Mouse (Mus musculus): ENCODE data around the gene Hsd11b2. TPM values are rescaled to one million over a fixed set of nuclear protein-coding genes. Genes with fewer than 3 reads are reported as not detected.
A peak's percentile ranks its signal among the peaks of the same experiment; 100 is the strongest.

The Hsd11b2 gene
- polyA plus RNA-seq (2015; fragmentation: Nextera tagmentation; extraction: Ambion mirVana): 0.34 and 0.66 TPM in 2 replicates

DNA sequence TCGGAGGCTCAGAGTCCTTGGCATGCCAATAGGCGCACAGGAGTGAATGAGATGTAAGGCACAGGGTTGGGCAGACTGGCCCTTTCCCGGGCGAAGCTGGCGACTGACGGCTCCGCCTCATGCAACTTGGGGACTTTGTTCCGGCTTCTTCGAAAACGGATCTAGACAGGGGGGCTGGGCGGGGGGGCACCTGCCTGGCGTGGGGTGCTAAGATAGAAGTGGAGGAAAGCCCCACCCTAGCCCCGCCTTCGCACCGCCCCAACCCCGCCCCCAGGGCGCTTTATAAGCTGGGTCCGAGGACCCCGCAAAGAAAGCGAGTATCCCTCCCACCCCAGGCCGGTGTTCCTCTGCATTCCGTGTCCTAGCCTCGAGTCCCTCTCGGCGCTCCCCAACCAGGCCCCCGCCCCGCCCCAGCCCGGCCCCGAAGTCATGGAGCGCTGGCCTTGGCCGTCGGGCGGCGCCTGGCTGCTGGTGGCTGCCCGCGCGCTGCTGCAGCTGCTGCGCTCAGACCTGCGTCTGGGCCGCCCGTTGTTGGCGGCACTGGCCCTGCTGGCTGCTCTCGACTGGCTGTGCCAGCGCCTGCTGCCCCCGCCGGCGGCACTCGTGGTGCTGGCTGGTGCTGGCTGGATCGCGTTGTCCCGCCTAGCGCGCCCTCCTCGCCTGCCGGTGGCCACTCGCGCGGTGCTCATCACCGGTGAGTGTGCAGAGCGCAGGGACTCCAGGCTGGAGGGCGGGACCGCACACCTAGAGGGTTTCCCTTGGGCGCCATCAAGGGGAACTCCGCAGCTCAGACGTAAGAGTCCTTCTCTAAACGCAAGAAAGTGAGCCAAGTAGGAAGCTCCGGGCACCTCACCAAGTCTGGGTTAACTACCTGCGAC, at the start of gene Hsd11b2:
TSS of gene Hsd11b2 (plus strand) at position 320 of the 878 bp plus-strand sequence.
- Histone ChIP-seq H3K4me1 (ENCODE audit: control insufficient read depth, low read depth, low read length) (peaks cover 33% of the 10 kb centered on the region), H3K36me3 (ENCODE audit: control insufficient read depth, insufficient read depth) (no peaks in the 10 kb centered on the region), H3K4me3 (ENCODE audit: low read depth, low read length) (peak within 1 kb of the TSS; percentile 50), H3K27ac (ENCODE audit: low read length) (no peak within 1 kb of the TSS), H3K9ac (ENCODE audit: low read depth, low read length) (peak within 1 kb of the TSS; percentile 8; the same call in 1 of the 2 replicates), H3K27me3 (ENCODE audit: control insufficient read depth, insufficient read depth, low read depth, low read length) (peaks cover 48% of the 10 kb centered on the region), H3K4me2 (ENCODE audit: low read depth, low read length) (peak within 1 kb of the TSS; percentile 85), H3K9me3 (replicated peaks; ENCODE audit: control insufficient read depth, low read length) (no peaks in the 10 kb centered on the region)
- under 1% methylated on average over 68 of the region's 68 CpGs for WGBS (ENCODE audit: insufficient replicate concordance)
- peak; percentile 63 for ATAC-seq (ENCODE audit: low read depth)

DNA sequence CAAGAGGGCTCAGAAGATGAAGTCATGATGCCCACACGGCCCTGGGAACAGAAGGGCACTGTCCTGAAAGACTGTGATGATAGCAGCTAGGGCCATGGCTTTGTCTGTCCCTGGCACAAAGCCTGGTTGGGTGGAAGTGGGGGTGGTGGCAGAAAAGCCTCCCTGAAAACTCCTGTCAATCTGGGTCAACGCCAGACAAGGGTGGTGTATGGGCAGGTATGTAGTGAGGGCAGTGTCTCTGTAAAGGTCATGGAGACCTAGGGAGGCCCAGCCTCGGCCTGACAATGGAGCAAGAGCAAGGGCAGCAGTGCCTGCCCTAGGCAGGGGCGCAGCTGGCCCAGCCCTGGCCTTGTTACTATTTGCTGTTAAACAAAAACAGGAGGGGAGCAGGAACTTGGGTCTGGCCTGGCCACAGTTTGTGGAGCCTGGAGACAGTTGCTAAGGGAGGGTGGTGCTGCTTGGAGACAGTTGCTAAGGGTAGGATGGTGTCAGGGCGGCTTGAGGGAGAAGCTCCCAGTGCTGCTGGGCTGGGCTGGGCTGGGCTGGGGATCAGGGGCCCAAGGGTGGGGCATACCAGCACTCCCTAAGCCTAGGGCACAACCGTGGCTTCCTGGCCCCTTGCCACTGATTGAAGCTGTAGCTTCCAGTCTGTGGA, 49.4 kb upstream of the Hsd11b2 start:
- Histone ChIP-seq H3K4me2 (ENCODE audit: low read depth, low read length) (no peak overlapping the region), H3K9ac (ENCODE audit: low read depth, low read length) (no peak overlapping the region), H3K36me3 (ENCODE audit: control insufficient read depth, insufficient read depth) (no peaks in the 10 kb centered on the region), H3K27ac (ENCODE audit: low read length) (no peak overlapping the region), H3K9me3 (replicated peaks; ENCODE audit: control insufficient read depth, low read length) (no peaks in the 10 kb centered on the region), H3K4me1 (ENCODE audit: control insufficient read depth, low read depth, low read length) (peaks cover 28% of the 10 kb centered on the region), H3K4me3 (ENCODE audit: low read depth, low read length) (no peak overlapping the region), H3K27me3 (ENCODE audit: control insufficient read depth, insufficient read depth, low read depth, low read length) (peaks cover 42% of the 10 kb centered on the region)
- WGBS (ENCODE audit: insufficient replicate concordance): 43% methylated on average over 6 of the region's 6 CpGs
- peak; percentile 56 for ATAC-seq (ENCODE audit: low read depth)

DNA sequence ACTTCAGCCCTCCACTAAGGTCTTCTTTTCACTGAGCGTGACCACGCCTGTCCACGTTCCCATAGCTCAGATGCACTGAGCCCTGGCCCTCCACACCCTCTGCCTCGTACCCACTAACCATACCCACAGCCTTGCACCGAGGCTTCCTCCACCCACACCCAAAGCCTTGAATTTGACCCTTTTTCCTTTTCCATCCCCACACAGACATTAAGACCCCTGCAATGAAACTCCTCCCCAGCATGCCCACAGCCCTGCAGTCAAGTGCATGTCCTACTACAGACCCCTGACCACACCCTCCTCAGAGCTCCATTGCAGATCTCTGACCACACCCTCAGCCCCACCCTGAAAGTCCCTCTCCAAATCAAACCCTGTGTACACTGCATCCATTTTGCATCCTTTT, 48.7 kb upstream of the Hsd11b2 start:
- H3K9me3 ChIP-seq (replicated peaks; ENCODE audit: control insufficient read depth, low read length): no peaks in the 10 kb centered on the region
- H3K9ac ChIP-seq (ENCODE audit: low read depth, low read length): no peak overlapping the region
- no peak overlapping the region for H3K27ac ChIP-seq (ENCODE audit: low read length)
- no peak for ATAC-seq (ENCODE audit: low read depth)
- H3K4me2 ChIP-seq (ENCODE audit: low read depth, low read length): no peak overlapping the region
- WGBS (ENCODE audit: insufficient replicate concordance): 71% methylated on average over 5 of the region's 5 CpGs
- no peak overlapping the region for H3K4me3 ChIP-seq (ENCODE audit: low read depth, low read length)
- peaks cover 45% of the 10 kb centered on the region for H3K27me3 ChIP-seq (ENCODE audit: control insufficient read depth, insufficient read depth, low read depth, low read length)
- H3K36me3 ChIP-seq (ENCODE audit: control insufficient read depth, insufficient read depth): no peaks in the 10 kb centered on the region
- H3K4me1 ChIP-seq (ENCODE audit: control insufficient read depth, low read depth, low read length): peaks cover 28% of the 10 kb centered on the region

DNA sequence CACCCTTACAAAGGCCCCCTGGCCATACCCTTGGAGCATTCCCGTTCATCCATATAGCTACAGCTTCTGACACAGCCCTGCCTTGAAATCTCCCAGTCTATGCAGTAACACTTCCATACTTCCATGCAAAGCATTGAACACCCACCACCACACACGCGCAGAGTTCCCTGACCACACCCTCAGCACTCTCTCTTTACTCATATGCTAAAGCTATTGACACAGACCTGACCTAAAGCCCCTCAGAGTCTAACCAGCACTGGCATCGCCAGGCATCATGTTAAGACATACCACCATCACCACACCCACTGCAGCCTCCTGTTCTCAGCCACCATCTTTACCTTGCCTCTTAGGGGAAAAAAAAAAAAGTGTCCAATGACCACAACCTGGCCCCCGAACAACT, 48.3 kb upstream of the Hsd11b2 start:
- Histone ChIP-seq H3K9ac (ENCODE audit: low read depth, low read length) (no peak overlapping the region), H3K27ac (ENCODE audit: low read length) (no peak overlapping the region), H3K4me2 (ENCODE audit: low read depth, low read length) (no peak overlapping the region), H3K4me3 (ENCODE audit: low read depth, low read length) (no peak overlapping the region), H3K36me3 (ENCODE audit: control insufficient read depth, insufficient read depth) (no peaks in the 10 kb centered on the region), H3K4me1 (ENCODE audit: control insufficient read depth, low read depth, low read length) (peaks cover 28% of the 10 kb centered on the region), H3K27me3 (ENCODE audit: control insufficient read depth, insufficient read depth, low read depth, low read length) (peaks cover 45% of the 10 kb centered on the region), H3K9me3 (replicated peaks; ENCODE audit: control insufficient read depth, low read length) (no peaks in the 10 kb centered on the region)
- no peak for ATAC-seq (ENCODE audit: low read depth)
- 65% methylated on average over 5 of the region's 5 CpGs for WGBS (ENCODE audit: insufficient replicate concordance)

DNA sequence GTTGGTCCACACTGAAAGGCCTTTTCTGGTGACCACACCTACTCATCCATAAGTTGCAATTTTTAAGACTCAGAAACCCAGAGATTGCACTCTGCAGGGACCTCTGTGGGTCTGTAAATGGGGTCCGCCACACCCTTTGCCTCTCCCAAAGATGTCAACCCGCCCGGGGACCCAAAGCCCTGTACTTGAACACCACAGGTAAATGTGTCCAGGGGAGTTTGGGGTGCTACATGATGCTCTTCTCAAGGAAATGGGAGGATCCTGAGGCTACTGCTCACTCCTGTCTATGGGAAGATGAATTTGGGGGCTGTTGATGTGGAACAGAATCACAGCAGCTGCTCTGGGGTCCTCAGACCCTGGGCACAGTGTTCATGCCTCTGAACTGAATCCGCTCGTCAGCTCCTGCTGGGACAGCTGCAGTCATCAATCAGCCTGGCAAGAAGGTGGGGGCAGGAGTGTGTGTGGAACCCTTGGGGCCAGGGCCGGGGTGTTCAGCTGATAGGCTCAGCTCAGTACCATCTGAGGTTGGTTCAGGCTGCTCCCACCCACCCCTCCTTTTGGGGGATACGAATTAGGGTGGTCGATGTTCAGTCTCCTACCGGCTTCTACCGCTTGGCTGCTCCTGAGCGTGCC, 47.8 kb upstream of the Hsd11b2 start:
- Histone ChIP-seq H3K36me3 (ENCODE audit: control insufficient read depth, insufficient read depth) (no peaks in the 10 kb centered on the region), H3K27me3 (ENCODE audit: control insufficient read depth, insufficient read depth, low read depth, low read length) (peaks cover 45% of the 10 kb centered on the region), H3K9ac (ENCODE audit: low read depth, low read length) (no peak overlapping the region), H3K4me1 (ENCODE audit: control insufficient read depth, low read depth, low read length) (peaks cover 28% of the 10 kb centered on the region), H3K4me2 (ENCODE audit: low read depth, low read length) (peak overlapping the region; percentile 50), H3K9me3 (replicated peaks; ENCODE audit: control insufficient read depth, low read length) (no peaks in the 10 kb centered on the region), H3K27ac (ENCODE audit: low read length) (no peak overlapping the region), H3K4me3 (ENCODE audit: low read depth, low read length) (peak overlapping the region; percentile 25)
- 16% methylated on average over 11 of the region's 11 CpGs for WGBS (ENCODE audit: insufficient replicate concordance)
- peak; percentile 9; the same call in 1 of the 2 replicates for ATAC-seq (ENCODE audit: low read depth)

DNA sequence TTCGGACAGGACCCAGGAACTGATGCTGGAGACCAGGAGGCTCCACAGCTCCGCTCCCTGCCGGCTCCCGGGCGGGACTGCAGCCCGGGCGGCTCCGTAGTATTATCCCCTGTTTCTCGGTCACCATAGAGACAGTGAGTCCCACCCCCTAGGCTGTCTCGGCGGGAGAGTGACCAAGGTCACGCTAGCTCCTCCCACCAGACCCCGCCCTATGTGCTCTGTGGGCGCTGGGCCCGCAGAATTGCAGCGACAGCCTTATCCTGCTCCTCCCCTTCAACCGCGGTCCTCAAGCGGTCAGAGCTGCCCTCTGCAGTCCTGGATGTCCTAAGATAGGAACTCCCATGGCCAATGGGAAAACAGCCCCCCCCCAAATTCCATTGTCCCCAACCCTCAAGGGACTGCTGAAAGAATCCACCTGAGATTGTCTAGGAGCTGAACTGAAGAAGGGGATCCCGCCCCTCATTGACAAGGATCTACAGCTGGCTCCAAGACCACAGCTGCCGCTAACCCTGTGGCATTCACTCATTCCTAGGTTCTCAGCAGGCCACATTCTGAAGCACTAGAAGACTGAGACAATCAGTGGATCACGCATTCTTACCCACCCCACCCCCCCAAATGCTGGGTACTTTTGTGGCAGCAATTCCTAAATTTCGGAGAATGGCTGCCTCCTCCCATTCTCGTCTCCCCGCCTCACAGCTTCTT, 47.1 kb upstream of the Hsd11b2 start, which contains the start of gene Tppp3:
TSS of gene Tppp3 (minus strand) at position 213 of the 702 bp plus-strand sequence.
- Histone ChIP-seq H3K36me3 (ENCODE audit: control insufficient read depth, insufficient read depth) (no peaks in the 10 kb centered on the region), H3K9ac (ENCODE audit: low read depth, low read length) (no peak within 1 kb of the TSS), H3K4me2 (ENCODE audit: low read depth, low read length) (peak within 1 kb of the TSS; percentile 50), H3K27ac (ENCODE audit: low read length) (no peak within 1 kb of the TSS), H3K4me1 (ENCODE audit: control insufficient read depth, low read depth, low read length) (peaks cover 28% of the 10 kb centered on the region), H3K4me3 (ENCODE audit: low read depth, low read length) (peak within 1 kb of the TSS; percentile 25), H3K27me3 (ENCODE audit: control insufficient read depth, insufficient read depth, low read depth, low read length) (peaks cover 45% of the 10 kb centered on the region), H3K9me3 (replicated peaks; ENCODE audit: control insufficient read depth, low read length) (no peaks in the 10 kb centered on the region)
- ATAC-seq (ENCODE audit: low read depth): peak; percentile 88
- 7% methylated on average over 25 of the region's 25 CpGs for WGBS (ENCODE audit: insufficient replicate concordance)

DNA sequence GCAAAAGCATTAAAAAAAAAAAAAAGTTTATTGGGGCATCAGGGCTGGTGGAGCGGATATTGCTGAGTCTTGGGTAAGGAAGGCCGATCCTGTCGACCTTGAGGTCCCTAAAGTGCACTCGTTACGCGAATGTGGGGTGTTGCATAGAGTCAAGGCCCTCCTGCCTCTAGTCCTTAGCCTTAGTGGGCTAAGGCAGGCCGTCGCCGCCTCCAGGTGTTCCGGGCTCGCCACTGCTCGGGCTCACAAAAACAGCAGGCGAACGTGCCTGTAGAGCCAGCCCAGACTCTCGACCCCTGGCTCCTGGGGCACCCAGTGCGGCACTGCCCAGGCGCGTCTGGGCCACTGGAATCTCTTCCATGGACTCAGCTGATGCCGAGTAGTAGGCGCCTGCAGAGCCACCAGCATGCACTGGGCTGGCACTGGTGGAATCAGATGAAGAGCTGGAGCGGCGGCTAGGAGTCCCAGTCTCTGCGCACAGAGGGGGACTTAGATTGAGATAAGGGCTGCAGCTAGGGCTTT, 46.1 kb upstream of the Hsd11b2 start:
- H3K27ac ChIP-seq (ENCODE audit: low read length): no peak overlapping the region
- H3K27me3 ChIP-seq (ENCODE audit: control insufficient read depth, insufficient read depth, low read depth, low read length): peaks cover 45% of the 10 kb centered on the region
- H3K4me3 ChIP-seq (ENCODE audit: low read depth, low read length): no peak overlapping the region
- no peaks in the 10 kb centered on the region for H3K36me3 ChIP-seq (ENCODE audit: control insufficient read depth, insufficient read depth)
- WGBS (ENCODE audit: insufficient replicate concordance): 22% methylated on average over 23 of the region's 23 CpGs
- no peaks in the 10 kb centered on the region for H3K9me3 ChIP-seq (replicated peaks; ENCODE audit: control insufficient read depth, low read length)
- H3K4me2 ChIP-seq (ENCODE audit: low read depth, low read length): no peak overlapping the region
- no peak overlapping the region for H3K9ac ChIP-seq (ENCODE audit: low read depth, low read length)
- peaks cover 28% of the 10 kb centered on the region for H3K4me1 ChIP-seq (ENCODE audit: control insufficient read depth, low read depth, low read length)
- ATAC-seq (ENCODE audit: low read depth): no peak

DNA sequence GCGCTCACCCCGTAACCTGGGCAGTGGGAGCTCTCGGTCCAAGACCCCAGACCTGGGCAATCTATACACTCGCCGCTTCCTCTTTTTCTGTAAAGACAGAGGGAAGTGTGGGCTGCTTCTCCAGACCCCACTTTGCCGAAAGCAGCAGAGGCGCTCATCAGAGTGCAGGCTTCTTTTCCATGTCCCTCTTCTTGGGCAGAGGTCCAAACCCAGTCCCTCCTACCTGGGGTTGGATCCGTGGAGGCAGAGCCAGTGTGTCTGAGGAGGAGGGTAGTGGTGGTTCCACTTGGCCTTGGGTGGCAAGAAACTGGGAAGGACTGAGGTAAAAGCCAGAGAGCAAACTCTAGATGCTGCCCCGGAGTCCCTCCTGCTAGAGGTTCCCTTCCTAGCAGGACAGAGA, 45.6 kb upstream of the Hsd11b2 start:
- H3K27me3 ChIP-seq (ENCODE audit: control insufficient read depth, insufficient read depth, low read depth, low read length): peaks cover 45% of the 10 kb centered on the region
- no peak overlapping the region for H3K9ac ChIP-seq (ENCODE audit: low read depth, low read length)
- no peak overlapping the region for H3K4me2 ChIP-seq (ENCODE audit: low read depth, low read length)
- no peaks in the 10 kb centered on the region for H3K9me3 ChIP-seq (replicated peaks; ENCODE audit: control insufficient read depth, low read length)
- ATAC-seq (ENCODE audit: low read depth): no peak
- H3K36me3 ChIP-seq (ENCODE audit: control insufficient read depth, insufficient read depth): no peaks in the 10 kb centered on the region
- H3K4me1 ChIP-seq (ENCODE audit: control insufficient read depth, low read depth, low read length): peaks cover 28% of the 10 kb centered on the region
- 31% methylated on average over 9 of the region's 9 CpGs for WGBS (ENCODE audit: insufficient replicate concordance)
- H3K27ac ChIP-seq (ENCODE audit: low read length): no peak overlapping the region
- H3K4me3 ChIP-seq (ENCODE audit: low read depth, low read length): no peak overlapping the region
